Mouse (Mus musculus) C2C12 (cell line): ENCODE results near the gene Phf21b. TPM values are rescaled to one million over a fixed set of nuclear protein-coding genes. Genes with fewer than 3 reads are reported as not detected.

Source experiments
- H3K27me3 ChIP-seq: one replicate; pipeline ENCODE4 v1.6.1; 2011; ENCODE audit not compliant: control insufficient read depth, insufficient read depth, insufficient read length
- H3K36me3 ChIP-seq: one replicate; pipeline ENCODE4 v1.6.1; 2011; ENCODE audit not compliant: control insufficient read depth, insufficient read depth
- H3K4me3 ChIP-seq: one replicate; pipeline ENCODE4 v1.5.1; 2011; ENCODE audit warnings: mild to moderate bottlenecking, control low read depth; ENCODE audit not compliant: poor library complexity, insufficient read depth, severe bottlenecking
- H3K79me2 ChIP-seq: one replicate; pipeline ENCODE4 v1.6.1; 2011; ENCODE audit not compliant: control insufficient read depth, insufficient read depth
- H3K79me3 ChIP-seq: one replicate; pipeline ENCODE4 v1.6.1; 2011; ENCODE audit warnings: low read depth, control low read depth
- H3ac ChIP-seq: one replicate; pipeline ENCODE3; 2011; ENCODE audit warnings: low read depth; ENCODE audit not compliant: control insufficient read depth, insufficient read length
- CEBPB ChIP-seq: IDR thresholded peaks from one replicate; pipeline ENCODE4 v1.6.1; 2011; ENCODE audit warnings: low read depth, mild to moderate bottlenecking, control low read depth, moderate library complexity
- CTCF ChIP-seq: IDR thresholded peaks from one replicate; pipeline ENCODE4 v1.5.1; 2011; ENCODE audit not compliant: control insufficient read depth, insufficient read depth, insufficient read length
- FOSL1 ChIP-seq: IDR thresholded peaks from one replicate; pipeline ENCODE4 v1.8.0; 2011; ENCODE audit warnings: mild to moderate bottlenecking, low read length; ENCODE audit not compliant: poor library complexity, insufficient read depth, severe bottlenecking
- MAX ChIP-seq: IDR thresholded peaks from one replicate; pipeline ENCODE4 v1.6.1; 2011; ENCODE audit warnings: mild to moderate bottlenecking, control low read depth
- MYOD1 ChIP-seq: IDR thresholded peaks from one replicate; pipeline ENCODE4 v1.6.1; 2011; ENCODE audit warnings: low read depth; ENCODE audit not compliant: control insufficient read depth, insufficient read length
- MYOG ChIP-seq: IDR thresholded peaks from one replicate; pipeline ENCODE4 v1.6.1; 2011; ENCODE audit not compliant: control insufficient read depth, insufficient read length; ENCODE audit errors: extremely low read depth
- USF1 ChIP-seq: IDR thresholded peaks from one replicate; pipeline ENCODE4 v1.6.1; 2011; ENCODE audit warnings: low read depth, mild to moderate bottlenecking, control low read depth, moderate library complexity
- polyA plus RNA-seq: library from polyadenylated mRNA; unstranded; fragments of >200 nt; fragmentation: generic; extraction: Trizol; gene quantifications from one replicate; pipeline ENCODE4 v1.2.1, GENCODE M21; 2012; ENCODE audit warnings: missing spikeins

Gene Phf21b
- polyA plus RNA-seq, 1 experiment: 0.26 TPM

DNA sequence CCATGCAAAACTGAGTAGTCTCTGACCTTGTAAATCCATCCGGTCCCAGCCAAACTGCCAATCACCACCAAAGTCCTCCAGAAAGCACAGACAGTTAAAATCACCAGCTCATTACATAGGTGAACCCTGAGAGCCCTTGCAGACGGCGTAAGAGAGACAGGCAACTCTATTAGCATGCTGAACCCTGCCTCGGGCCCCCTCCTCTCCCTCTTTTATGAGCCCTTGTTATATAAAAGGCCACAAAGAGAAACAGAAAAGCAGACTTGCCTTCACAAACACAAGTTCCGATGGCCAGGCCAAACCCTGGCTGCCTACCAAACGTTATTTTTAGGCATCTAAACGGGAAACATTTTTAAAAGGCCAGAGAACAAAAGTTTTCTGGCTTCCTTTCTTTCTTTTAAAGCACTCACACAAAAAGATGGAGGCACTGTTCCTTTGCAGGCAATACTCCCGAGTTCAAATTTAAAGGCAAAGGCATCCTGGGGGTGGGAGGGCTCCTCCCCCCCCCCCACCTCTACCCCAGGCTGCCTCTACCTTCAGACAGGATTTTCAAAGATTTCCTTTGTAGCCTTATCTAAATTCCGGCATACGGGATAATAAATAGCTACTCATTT lies 3.3 kb downstream of the Phf21b start:
- Histone ChIP-seq H3K4me3 (no peak overlapping the region), H3ac (no peak overlapping the region), H3K27me3 (peaks cover 66% of the 10 kb centered on the region), H3K36me3 (no peaks in the 10 kb centered on the region), H3K79me2 (no peaks in the 10 kb centered on the region), H3K79me3 (no peaks in the 10 kb centered on the region)
- no peak for TF ChIP-seq CEBPB
- TF ChIP-seq USF1: no peak
- no peak for TF ChIP-seq MYOD1
- TF ChIP-seq CTCF: no peak
- no peak for TF ChIP-seq MAX
- no peak for TF ChIP-seq MYOG

DNA sequence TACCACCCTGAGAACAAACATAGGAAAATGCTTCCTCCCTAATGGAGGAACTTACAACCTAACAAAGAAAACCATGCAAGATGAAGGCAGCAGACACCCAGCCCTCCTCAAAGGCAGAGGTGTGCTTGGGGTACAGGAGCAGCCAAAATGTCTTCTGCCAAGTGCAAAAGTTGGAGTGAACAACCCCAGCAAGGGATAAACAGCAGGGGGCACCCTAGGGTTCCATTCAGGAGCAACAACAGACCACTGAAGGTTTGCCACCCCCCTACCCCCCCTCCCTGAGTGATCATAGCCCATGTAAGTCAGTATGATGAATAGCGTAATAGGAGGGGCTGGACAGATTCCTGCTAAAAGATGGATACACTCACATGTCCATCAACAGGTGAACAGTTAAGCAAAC lies 5.5 kb downstream of the Phf21b start:
- TF ChIP-seq FOSL1 (no peak), CEBPB (no peak), MYOG (no peak), CTCF (no peak), MAX (no peak), MYOD1 (no peak), USF1 (no peak)

DNA sequence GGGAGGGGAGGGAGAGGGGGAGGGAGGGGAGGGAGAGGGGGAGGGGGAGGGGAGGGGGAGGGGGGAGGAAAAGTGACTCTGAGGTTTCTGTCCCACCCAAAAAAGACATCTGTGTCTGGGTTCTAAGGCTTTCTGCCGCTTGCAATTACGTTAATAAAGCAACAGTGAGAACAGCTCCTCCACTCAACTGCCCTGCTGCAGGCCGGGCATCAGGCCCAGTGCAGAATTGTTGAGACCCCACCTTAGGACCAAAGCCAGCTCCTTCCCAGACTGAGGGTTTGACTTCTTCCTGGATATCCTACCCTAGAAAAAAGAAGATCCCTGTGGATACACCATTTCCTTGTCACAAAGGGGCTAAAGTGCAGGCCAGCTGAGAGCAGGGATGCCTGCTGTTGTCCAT lies 9.6 kb downstream of the Phf21b start:
- Histone ChIP-seq H3K36me3 (no peaks in the 10 kb centered on the region), H3K27me3 (peaks cover 80% of the 10 kb centered on the region), H3K79me2 (no peaks in the 10 kb centered on the region), H3K4me3 (no peak overlapping the region), H3ac (no peak overlapping the region), H3K79me3 (no peaks in the 10 kb centered on the region)
- TF ChIP-seq MYOG (no peak), CTCF (no peak), USF1 (no peak), FOSL1 (no peak), MYOD1 (no peak), CEBPB (no peak), MAX (no peak)

More for the DNA sequence above, 5.5 kb downstream of the Phf21b start:
- Histone ChIP-seq H3ac (no peak overlapping the region), H3K79me2 (no peaks in the 10 kb centered on the region), H3K36me3 (no peaks in the 10 kb centered on the region), H3K27me3 (peaks cover 76% of the 10 kb centered on the region), H3K4me3 (no peak overlapping the region), H3K79me3 (no peaks in the 10 kb centered on the region)

DNA sequence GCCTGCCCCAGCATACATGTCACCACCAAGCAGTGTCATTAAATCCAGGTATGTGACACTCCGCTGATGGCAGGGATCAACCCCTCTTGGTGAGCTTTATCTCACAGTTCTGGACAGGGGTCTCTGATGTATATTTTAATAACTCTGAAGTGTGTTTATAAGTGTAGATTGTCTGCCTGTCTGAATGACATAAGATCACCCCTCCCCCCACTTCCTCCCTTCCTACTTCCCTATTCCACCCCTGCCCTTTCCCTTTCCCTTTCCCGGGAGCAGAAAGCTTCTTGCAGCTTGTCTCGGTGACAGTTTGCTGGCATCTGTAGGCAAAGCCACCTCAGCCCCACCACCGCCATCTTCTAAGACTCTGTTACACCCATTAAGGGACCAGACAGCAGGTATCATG lies 11.0 kb downstream of the Phf21b start:
- no peak overlapping the region for H3ac ChIP-seq
- H3K79me3 ChIP-seq: no peaks in the 10 kb centered on the region
- no peaks in the 10 kb centered on the region for H3K36me3 ChIP-seq
- no peak overlapping the region for H3K4me3 ChIP-seq
- peaks cover 80% of the 10 kb centered on the region for H3K27me3 ChIP-seq
- H3K79me2 ChIP-seq: no peaks in the 10 kb centered on the region
- TF ChIP-seq USF1 (no peak), FOSL1 (no peak), CEBPB (no peak), MAX (no peak), CTCF (no peak), MYOG (no peak), MYOD1 (no peak)

DNA sequence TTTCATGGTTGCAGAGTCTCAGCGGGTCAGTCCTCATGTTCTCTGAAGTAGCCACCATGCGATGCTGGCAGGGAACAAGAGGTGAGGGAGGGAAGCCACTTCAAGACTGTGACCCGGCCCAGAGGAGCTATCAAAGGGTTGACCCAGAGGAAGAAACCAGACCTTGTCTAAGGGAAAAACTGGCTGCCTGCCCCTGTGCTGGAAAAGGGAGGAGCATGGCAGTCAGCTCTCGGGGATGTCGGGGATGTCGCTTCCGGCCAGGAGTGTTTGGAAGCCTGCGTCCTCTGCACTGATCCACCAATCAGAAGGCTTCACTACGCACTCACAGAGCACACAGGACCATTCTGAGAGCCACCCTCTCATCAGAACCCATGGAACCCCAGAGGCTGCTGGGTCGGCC lies 12.8 kb downstream of the Phf21b start:
- TF ChIP-seq MYOD1 (no peak), USF1 (no peak), CTCF (no peak), MYOG (no peak), FOSL1 (no peak), CEBPB (no peak), MAX (no peak)
- H3ac ChIP-seq: no peak overlapping the region
- peaks cover 71% of the 10 kb centered on the region for H3K27me3 ChIP-seq
- no peaks in the 10 kb centered on the region for H3K79me2 ChIP-seq
- no peaks in the 10 kb centered on the region for H3K79me3 ChIP-seq
- H3K36me3 ChIP-seq: no peaks in the 10 kb centered on the region
- no peak overlapping the region for H3K4me3 ChIP-seq
